Mouse (Mus musculus) regulatory T cell (primary cell): Measurements from ENCODE around the gene Srsf10.

Source experiments
- in situ Hi-C: fragments of 300-600 bp; cut with MboI, MseI; formaldehyde crosslinking; loops from one replicate; pipeline ENCODE4 v1.15.1; 2025; ENCODE audit warnings: high pct_unique_total_duplicates

Srsf10 gene

GRCm38 (mm10) chr4:135854630-135855029 lies 917 bp upstream of the Srsf10 start:
- in situ Hi-C loops: loop anchor here (10.0 kb wide), 1 partner anchor 440 kb away; no protein-coding TSS in a partner anchor

- in situ Hi-C loops: loop anchor here (10.0 kb wide), 1 partner anchor 440 kb away; no protein-coding TSS in a partner anchor
Observed at GRCm38 (mm10) chr4:135855080-135855479, 467 bp upstream of the Srsf10 start.

GRCm38 (mm10) chr4:135856223-135857091 lies 910 bp downstream of the Srsf10 start:
- in situ Hi-C loops: loop anchor here (10.0 kb wide), 1 partner anchor 442 kb away; no protein-coding TSS in a partner anchor

GRCm38 (mm10) chr4:135857597-135858186 lies 2.1 kb downstream of the Srsf10 start:
- in situ Hi-C loops: loop anchor here (10.0 kb wide), 1 partner anchor 443 kb away; no protein-coding TSS in a partner anchor

GRCm38 (mm10) chr4:135868996-135869395 lies 13.4 kb downstream of the Srsf10 start:
- in situ Hi-C loops: no loop called here

- in situ Hi-C loops: no loop called here
Observed at GRCm38 (mm10) chr4:135870227-135871023, 14.9 kb downstream of the Srsf10 start.

- in situ Hi-C loops: no loop called here
Observed at GRCm38 (mm10) chr4:135872015-135872414, 16.5 kb downstream of the Srsf10 start.

GRCm38 (mm10) chr4:135872589-135873391 lies 17.2 kb downstream of the Srsf10 start:
- in situ Hi-C loops: no loop called here

GRCm38 (mm10) chr4:135873526-135874202 lies 18.1 kb downstream of the Srsf10 start, which contains the start of gene Pnrc2:
Gene Pnrc2 (minus strand): TSS chr4:135873850.
- in situ Hi-C loops: no loop called here

GRCm38 (mm10) chr4:135874564-135875535 lies 19.3 kb downstream of the Srsf10 start:
- in situ Hi-C loops: no loop called here

GRCm38 (mm10) chr4:135875546-135875945 lies 20.0 kb downstream of the Srsf10 start:
- in situ Hi-C loops: no loop called here

- in situ Hi-C loops: no loop called here
Observed at GRCm38 (mm10) chr4:135875991-135876582, 20.5 kb downstream of the Srsf10 start.

- in situ Hi-C loops: no loop called here
Observed at GRCm38 (mm10) chr4:135876583-135877020, 21.1 kb downstream of the Srsf10 start.

- in situ Hi-C loops: no loop called here
Observed at GRCm38 (mm10) chr4:135877742-135878141, 22.2 kb downstream of the Srsf10 start.

GRCm38 (mm10) chr4:135879021-135879420 lies 23.5 kb downstream of the Srsf10 start:
- in situ Hi-C loops: no loop called here

- in situ Hi-C loops: no loop called here
Observed at GRCm38 (mm10) chr4:135880018-135880417, 24.5 kb downstream of the Srsf10 start.

- in situ Hi-C loops: no loop called here
Observed at GRCm38 (mm10) chr4:135880576-135880975, 25.0 kb downstream of the Srsf10 start.

- in situ Hi-C loops: no loop called here
Observed at GRCm38 (mm10) chr4:135882023-135882422, 26.5 kb downstream of the Srsf10 start.

- in situ Hi-C loops: no loop called here
Observed at GRCm38 (mm10) chr4:135883401-135883851, 27.9 kb downstream of the Srsf10 start.
